Mouse (Mus musculus): ENCODE results near the gene Tnfrsf11a. TPM values are rescaled to one million over a fixed set of nuclear protein-coding genes. Genes with fewer than 3 reads are reported as not detected.

The Tnfrsf11a gene
- total RNA-seq, 2 experiments from 2014 or later, result 1.2 to 1.4 TPM

DNA sequence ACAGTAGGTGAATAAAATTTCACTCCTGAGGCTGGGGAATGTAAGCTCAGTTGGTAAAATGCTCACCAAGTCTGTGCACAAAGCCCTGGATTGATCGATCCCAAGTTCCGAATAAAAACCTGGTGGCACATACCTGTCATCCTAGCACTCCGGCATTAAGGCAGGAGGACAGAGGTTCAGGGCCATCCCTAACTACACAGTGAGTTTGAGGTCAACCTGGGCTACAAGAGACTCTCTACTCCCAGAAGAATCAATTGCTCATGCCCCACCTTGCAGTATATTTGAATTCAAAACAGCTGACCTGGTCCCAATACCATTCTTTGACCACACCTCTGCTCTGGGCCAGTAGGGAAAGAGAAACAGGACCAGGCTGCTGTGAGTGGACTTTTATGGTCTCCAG lies 35.2 kb downstream of the Tnfrsf11a start:
- DNase-seq, result no peak
- intact Hi-C loops (cut with DNase I; ENCODE audit: low total_unique reads), result no loop called here

DNA sequence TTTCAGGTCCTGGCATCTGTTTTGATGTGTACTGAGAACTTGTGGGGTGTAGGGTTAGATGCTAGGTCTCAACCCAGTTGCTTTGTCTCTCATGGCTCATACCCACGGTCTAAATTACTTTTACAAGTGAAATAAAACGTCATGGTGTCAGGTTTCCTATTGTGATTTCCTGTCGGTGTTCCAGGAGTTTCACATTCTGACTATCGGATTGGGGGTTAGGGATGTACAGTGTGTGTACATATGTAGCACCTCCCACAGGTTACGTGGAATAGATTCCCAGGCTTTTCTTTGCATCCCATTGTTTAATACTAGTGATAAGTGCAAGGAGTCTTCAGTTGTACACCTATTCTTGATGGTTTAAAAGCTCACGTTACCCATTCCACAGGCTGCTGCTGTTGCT lies 38.5 kb downstream of the Tnfrsf11a start:
- DNase-seq, result no peak
- intact Hi-C loops (cut with DNase I; ENCODE audit: low total_unique reads), result no loop called here

DNA sequence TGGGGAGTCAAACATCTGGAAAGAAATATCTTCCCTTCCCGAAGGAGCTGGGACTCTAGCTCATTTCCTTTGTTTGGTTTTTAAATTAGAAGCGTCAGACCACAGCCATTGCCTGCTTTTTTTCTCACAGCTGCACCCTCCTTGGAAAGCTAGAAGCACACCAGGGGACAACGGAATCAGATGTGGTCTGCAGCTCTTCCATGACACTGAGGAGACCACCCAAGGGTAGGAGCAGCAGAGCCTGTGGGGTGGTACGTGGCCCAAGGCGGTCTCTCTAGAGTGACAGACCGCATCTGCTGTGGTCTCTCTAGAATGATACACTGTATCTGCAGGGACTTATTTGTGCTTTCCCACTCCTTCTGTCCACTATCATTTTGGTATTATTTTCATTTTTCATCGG lies 39.2 kb downstream of the Tnfrsf11a start:
- no peak for DNase-seq
- intact Hi-C loops (cut with DNase I; ENCODE audit: low total_unique reads), result no loop called here

DNA sequence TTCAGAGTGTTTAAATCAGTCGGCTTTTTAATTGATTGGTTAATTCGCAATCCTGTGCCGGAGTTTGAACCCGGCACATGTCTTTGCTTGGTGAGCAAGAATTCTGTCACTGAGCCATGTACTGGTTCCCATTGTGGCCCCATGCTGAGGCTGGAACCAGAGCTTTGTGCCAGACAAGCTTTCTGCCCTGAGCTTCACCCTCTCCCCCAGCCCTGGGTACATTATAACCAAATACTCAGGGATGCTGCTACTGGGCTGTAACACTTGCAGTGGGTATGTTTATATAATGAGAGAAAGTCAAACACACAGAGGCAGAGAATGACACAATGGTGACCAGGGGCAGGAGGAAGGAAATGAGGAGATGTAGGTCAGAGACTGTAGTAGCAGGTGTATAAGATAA lies 43.8 kb downstream of the Tnfrsf11a start:
- intact Hi-C loops (cut with DNase I; ENCODE audit: low total_unique reads), result no loop called here
- no peak for DNase-seq

DNA sequence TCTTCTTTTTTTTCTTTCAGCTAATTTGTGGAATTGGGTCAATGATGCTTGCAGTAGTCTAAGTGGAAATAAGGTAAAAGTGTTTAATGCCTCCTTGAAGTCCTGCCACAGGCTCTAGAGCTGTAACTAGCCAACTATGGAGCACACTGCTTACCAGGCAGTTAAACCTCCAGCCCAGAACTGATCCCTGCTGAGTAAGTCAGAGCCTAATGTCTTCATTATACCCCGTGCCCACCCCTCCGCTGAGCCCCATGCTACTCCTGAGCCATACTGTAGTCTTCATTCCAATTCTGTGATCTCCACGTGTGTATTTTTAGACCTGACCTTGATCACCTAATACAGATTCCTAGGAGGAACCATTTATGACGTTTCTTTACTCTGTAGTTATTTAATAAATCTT lies 44.5 kb downstream of the Tnfrsf11a start:
- no peak for DNase-seq
- intact Hi-C loops (cut with DNase I; ENCODE audit: low total_unique reads), result no loop called here

DNA sequence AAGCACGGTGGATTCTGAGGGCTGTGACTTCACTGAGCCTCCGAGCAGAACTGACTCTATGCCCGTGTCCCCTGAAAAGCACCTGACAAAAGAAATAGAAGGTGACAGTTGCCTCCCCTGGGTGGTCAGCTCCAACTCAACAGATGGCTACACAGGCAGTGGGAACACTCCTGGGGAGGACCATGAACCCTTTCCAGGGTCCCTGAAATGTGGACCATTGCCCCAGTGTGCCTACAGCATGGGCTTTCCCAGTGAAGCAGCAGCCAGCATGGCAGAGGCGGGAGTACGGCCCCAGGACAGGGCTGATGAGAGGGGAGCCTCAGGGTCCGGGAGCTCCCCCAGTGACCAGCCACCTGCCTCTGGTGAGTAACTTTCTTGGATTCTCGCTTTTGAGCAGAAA lies 46.9 kb downstream of the Tnfrsf11a start:
- intact Hi-C loops (cut with DNase I; ENCODE audit: low total_unique reads), result no loop called here
- no peak for DNase-seq

DNA sequence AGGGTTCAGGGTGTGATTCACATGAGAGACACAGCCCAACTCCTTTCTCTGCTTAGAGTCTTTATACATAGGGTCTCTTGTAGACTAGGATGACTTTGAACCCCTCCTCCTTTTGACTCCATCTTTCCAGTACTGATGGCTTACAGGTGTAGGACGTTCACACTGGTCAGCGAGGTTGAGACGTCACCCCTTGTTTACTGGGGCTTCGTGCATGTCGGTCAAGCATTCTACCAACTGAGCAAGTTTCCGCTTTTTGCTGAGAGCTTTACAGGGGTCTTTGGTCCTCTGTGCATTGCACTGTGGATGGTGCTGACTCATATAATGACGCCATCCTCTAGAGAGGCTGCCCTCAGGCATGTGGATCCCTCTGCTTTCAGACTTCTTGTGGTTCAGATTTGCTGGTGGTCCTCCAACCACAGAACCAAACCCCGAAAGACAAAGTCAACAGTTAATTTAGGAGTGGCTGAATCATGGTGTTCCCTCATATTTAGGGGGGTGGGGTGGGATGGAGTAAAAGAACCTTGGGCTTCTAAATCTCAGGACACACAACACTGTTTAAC lies 47.3 kb downstream of the Tnfrsf11a start:
- intact Hi-C loops (cut with DNase I; ENCODE audit: low total_unique reads), result no loop called here

DNA sequence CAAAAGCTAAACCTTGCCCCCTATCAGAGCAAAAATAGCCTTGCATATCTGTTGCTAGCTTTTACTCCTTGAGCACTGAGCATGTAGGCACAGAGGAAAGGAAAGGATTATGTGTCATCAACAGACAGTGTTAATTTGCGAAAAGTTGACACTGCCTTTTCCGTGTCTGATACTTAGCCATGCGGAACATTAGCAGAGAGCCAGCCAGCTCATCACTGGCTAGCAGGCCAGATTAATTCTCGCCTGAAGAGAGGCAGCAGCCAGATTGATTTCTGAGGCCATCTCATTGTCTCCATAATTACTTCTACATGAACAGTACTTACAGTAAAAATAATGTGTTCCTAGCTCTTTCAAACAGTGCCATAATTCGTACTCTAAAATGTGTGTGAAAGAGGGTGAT lies 48.7 kb downstream of the Tnfrsf11a start:
- no peak for DNase-seq
- intact Hi-C loops (cut with DNase I; ENCODE audit: low total_unique reads), result no loop called here

More for the DNA sequence above, 47.3 kb downstream of the Tnfrsf11a start:
- no peak for DNase-seq

DNA sequence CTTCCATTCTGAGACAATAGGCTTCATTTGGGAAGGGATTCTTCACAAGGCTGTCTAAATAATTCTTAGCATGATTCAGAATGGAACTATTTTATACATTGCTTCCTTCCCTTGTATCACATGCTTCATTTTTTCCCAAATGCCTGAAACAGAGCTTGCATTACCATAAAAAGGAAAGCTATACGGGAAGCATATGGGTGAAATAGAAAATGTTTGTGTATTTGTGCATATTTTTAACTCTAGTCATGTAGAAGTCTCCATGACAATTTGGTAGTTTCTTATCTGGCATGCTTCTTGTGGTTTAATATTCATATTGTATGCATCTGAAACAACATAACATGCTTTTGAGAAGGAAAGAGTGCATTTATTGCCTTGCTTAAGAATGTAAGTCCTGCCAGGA lies 52.3 kb downstream of the Tnfrsf11a start:
- intact Hi-C loops (cut with DNase I; ENCODE audit: low total_unique reads), result no loop called here
- no peak for DNase-seq

DNA sequence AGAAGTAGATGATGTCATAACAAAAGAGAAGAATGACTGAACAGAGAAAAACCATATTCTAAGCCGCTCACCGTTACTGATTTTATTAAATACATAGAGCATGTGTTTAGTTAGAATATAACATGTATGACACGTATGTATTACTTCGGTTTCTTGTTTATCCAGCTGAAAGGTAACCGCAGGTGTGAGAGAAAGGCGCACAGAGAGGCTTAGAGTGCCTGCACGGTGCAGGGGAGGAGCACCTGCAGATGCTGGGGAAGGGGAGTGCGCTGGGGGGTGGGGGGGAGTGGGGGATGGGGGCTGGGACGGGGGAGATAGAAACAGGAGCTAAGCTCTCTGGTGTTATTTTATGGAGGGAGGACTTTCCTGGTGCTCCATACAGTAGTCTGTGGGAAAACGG lies 62.4 kb downstream of the Tnfrsf11a start:
- intact Hi-C loops (cut with DNase I; ENCODE audit: low total_unique reads), result no loop called here
- DNase-seq, result no peak

DNA sequence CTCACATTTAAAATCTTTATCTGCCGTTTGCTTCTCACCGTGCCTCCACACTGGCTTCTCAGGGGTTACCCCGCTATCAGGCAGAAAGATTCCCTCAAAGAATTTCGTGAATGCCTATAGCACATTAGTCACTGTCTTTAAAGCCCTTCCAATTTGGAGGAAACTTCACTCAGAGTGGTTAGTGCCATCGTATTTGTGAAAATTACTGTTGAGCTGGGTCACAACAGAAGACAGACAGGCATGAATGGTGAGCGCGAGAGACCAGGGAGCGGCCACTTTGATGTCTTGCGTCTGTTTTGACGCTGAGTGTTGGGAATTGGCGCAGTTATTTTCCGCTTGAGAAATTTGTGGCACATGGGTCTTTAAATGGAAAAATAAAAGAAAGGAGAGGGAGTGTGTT lies 62.9 kb downstream of the Tnfrsf11a start:
- DNase-seq, result no peak
- intact Hi-C loops (cut with DNase I; ENCODE audit: low total_unique reads), result no loop called here

DNA sequence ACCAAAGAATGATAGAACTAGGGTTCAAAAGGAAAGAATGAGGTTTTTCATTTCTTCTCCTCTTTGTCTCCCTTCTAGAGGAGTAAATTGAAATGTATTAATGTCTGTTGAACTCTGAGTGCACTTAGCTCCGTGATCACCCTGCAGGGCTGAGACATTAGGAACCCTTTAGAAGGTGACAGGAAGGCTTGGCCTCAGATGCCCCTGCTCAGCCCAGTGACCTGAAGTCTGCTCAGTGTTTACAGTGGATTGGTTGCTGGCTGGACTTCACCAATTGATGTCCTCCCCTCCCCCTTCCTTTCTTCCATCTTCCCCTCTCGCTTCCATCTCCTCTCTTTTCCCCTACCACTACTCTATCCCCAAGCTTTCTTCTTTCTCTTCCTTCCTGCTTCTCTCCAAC lies 63.3 kb downstream of the Tnfrsf11a start:
- intact Hi-C loops (cut with DNase I; ENCODE audit: low total_unique reads), result no loop called here

DNA sequence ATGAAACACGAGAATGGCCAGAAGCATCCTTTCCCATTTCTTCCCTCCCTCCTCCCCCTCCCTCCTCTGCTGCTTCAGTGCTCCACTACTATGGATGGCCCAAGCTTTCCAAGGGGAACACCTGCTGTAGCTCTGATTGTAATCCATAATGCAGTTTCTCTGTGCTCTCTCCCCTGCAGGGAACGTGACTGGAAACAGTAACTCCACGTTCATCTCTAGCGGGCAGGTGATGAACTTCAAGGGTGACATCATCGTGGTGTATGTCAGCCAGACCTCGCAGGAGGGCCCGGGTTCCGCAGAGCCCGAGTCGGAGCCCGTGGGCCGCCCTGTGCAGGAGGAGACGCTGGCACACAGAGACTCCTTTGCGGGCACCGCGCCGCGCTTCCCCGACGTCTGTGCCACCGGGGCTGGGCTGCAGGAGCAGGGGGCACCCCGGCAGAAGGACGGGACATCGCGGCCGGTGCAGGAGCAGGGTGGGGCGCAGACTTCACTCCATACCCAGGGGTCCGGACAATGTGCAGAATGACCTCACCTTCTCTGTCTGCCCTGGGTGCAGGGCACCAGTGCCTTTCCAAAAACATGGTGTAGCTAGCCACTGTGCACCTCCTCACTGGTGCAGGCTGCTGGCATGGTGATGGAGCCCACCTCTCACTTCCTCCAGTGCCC lies 64.0 kb downstream of the Tnfrsf11a start:
- intact Hi-C loops (cut with DNase I; ENCODE audit: low total_unique reads), result no loop called here
- DNase-seq, result no peak

More for the DNA sequence above, 63.3 kb downstream of the Tnfrsf11a start:
- no peak for DNase-seq

DNA sequence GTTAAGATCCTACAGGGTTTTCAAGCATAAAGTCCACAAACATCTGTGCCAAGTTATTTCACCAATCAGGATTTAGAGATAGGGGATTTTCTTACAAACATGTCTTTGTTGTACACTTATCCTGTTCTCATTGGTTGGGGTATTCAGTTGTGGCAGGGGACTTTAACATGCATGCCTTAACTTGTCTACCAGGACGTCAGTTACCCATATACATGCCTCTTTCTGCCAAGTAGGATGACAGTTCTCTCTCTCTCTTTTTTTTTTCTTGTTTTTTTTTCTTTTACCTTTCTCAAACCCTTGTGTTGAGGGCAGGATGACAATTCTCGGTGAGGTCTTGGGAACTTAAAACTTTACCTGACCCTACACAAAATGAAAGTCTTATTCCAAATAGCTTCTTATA lies 65.9 kb downstream of the Tnfrsf11a start:
- no peak for DNase-seq
- intact Hi-C loops (cut with DNase I; ENCODE audit: low total_unique reads), result no loop called here

DNA sequence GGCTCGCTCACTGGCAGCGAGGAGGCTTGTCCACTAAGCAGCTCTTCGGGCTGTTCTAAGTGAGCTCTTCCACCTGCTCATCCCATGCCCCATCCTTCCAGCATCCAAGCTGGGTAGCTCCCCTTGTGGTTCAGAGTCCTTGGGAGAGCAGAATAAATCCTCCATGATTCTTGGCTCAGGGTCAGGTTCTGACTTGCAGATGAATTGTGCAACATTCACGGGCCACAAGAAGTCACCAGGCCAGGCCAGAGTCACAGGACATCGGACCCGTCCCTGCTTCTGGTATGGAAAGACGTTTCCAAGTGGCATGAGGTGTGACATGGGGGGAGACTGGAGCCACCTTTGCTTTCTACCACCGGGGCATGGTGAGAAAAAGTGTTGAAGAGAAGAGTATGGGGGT lies 68.3 kb downstream of the Tnfrsf11a start:
- intact Hi-C loops (cut with DNase I; ENCODE audit: low total_unique reads), result no loop called here
- no peak for DNase-seq

DNA sequence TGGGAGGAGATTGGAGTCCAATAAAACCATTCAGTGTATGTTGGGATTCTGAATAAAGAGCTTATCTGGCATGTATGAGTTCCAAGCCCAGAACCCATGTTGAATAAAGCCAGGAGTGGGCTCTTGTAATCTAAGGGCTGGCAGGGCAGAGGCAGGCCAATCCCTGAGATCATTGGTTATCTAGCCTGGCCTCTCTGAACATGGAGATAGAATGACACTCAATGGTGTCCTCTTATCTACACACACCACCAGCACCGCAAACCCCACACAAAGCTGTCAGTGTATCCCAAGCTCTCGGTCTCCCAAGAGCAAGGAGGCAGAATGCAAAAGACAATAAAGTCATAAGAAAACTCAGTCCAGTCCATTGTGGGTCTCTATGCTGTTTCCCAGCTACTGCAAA lies 70.8 kb downstream of the Tnfrsf11a start:
- intact Hi-C loops (cut with DNase I; ENCODE audit: low total_unique reads), result no loop called here

DNA sequence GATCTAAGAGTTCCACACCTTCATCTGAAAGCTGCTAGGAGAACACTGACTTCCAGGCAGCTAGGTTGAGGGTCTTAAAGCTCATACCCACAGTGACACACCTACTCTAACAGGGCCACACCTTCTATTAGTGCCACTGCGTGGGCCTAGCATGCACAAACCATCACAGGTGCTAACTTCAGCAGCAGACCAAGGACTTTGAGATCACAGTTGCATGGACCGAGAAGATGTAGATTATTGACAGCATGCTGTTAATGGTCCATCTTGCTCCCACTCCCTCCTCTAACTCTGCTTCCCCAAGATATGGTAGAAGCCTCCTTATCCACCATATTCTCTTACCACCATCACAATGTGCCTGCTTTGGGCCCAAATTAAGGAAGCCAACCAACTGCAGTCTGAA lies 79.2 kb downstream of the Tnfrsf11a start:
- intact Hi-C loops (cut with DNase I; ENCODE audit: low total_unique reads), result no loop called here
- no peak for DNase-seq

More for the DNA sequence above, 70.8 kb downstream of the Tnfrsf11a start:
- DNase-seq, result no peak

DNA sequence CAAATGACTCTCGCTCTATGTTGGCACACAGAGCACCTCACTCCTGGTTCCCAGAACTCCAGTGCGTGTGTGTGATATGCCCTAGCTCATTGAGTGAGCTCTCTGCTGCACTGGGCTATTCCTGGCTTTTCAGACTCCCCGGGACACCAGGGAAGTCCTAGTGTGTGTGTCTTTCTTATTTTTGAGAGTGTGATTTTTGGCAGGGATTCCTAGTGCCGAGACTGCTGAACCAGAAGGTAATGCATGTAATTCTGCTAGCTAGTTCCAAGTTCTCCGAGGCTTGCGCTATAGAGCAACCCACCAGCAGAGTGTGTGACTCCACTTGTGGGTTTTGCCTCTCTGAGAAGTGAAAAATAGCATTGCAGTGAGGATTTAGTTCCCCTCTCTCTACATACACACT lies 96.1 kb downstream of the Tnfrsf11a start:
- intact Hi-C loops (cut with DNase I; ENCODE audit: low total_unique reads), result no loop called here
- DNase-seq, result no peak

DNA sequence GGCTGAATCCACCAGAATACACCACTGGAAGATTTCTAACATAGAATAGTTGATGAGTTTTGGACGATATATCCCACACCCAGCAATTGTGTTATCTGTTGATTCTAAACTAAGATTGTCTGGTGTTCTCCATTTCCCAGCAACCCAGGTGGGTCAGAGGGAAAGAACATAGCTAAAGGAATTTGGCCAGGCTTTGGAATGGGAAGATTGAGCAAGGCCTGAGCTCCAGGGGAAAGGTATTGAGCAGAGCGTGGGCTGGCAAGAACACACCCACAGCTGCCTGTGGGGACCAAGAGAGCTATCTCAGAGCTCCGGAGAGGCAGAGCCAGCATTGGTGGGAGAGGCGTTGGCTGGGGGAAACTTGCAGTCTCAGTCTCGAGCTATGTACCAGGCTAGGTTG lies 97.3 kb downstream of the Tnfrsf11a start:
- intact Hi-C loops (cut with DNase I; ENCODE audit: low total_unique reads), result no loop called here
- no peak for DNase-seq

DNA sequence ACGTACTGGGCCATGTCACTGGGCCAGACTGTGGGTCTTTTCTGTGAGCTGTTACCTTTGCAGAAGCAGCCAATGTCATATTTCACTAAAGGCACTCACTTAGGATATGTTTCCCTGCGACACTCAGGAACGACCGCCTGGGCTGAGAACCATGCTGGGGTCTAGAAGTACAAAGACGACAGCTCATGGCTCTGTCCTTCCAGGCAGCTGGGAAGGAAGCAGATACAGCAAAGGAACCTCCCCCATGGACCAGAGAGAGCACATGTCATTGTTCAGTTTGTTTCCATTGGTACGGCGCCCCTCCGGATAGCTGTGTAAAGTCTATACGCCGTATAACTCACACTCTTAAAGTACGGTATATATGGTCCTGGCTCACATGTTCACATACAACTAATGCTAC lies 97.9 kb downstream of the Tnfrsf11a start:
- DNase-seq, result no peak
- intact Hi-C loops (cut with DNase I; ENCODE audit: low total_unique reads), result no loop called here

DNA sequence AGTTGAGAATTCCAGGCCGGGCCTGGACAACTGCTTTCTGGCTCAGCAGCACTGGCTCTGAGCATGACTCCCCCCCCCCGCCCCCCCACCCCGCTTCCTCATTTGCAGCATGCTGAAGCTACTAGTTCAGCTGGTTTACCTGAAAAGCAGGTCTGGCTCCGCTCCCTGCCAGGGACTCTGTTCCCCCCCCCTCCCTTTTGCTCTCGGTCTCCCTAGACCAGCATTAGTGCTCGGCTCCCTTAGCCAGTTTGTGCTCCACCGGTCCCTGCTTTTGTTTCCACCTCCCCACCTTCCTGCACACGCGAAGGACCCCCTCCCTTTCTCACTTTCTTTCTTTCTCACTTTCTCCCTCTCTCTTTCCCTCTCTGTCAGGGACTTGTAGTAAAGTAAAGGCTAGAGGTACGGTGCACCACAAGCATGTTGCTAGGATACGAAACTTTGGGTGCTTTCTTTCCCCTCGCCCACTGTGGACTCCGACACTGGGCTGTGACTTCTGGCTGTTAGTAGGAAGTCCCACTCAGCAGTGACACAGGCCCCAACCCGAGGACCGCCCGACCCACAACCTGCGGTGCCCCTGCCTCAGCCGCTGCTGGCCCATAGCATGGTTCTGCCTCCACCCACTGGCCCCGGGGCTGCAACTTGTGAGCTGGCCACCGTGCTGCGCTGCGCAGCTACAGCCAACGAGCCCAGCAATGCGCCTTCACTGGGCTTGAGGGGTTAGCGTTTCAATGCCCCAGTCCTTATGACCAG lies 100.2 kb downstream of the Tnfrsf11a start:
- intact Hi-C loops (cut with DNase I; ENCODE audit: low total_unique reads), result loop anchor here (10.0 kb wide), 1 partner anchor 514 kb away; no protein-coding TSS in a partner anchor
- no peak for DNase-seq
